Mouse (Mus musculus): ENCODE measurements around the gene Tgfbr3l. TPM values are rescaled to one million over a fixed set of nuclear protein-coding genes. Genes with fewer than 3 reads are reported as not detected.

Gene Tgfbr3l
- polyA plus RNA-seq, 1 experiment = 21.4 TPM

DNA sequence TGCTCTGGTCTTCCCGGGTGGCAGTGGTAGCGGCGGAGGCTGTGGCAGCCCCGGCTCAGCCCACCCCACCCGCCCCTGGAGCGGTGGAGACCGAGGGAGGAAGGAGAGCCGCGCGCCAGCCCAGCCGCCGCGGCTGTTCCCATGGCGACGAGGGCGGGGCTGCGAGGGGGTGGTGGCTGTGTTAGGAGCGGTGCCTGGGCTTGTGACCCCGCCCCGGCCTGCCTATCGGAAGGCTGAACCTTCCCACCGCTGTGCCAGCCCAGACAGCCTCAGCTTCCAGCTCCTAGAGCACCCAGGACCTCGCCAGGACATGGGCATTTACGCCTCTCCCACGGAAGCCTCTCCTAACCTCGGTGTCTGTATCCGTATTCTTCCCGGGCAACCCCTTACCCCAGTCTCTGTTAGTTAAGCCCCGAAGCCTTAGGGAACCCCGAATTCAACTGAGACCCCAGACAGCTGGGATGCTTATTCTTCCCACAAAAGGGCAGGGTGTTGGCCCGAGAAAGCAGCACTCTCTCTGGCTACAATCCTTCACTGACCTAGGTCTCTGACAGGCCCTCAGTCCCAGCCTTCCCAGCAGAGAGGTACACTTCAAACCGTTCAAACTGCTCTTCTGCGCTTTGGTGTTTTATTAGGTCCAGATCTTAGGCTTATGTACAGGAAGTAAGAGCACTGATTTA lies 11.3 kb downstream of the Tgfbr3l start, which contains the start of gene Ctxn1:
Ctxn1 (minus strand) TSS at position 150 of the 680 bp plus-strand sequence.
- peak; percentile 68 for DNase-seq (ENCODE audit: low read depth, low spot score)
- WGBS = 7% methylated on average over 29 of the region's 33 CpGs

DNA sequence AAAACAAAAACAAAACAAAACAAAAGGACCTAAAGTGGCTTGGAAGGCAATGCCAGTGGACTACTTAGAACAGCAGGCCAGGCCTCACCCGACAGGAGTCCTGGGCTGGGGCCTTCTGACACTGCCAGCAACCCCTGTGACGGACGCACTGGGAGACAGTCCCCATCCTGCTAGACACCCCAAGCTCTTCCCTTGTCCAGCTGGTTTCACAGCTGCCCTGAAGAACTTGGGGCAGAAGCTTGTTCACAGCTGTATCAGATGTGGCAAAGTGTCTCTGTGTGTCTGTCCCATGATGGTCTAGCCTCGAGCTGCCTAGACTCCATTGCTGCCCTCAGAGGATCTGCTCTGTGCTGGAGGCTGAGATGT lies 11.8 kb downstream of the Tgfbr3l start:
- 84% methylated on average over 4 of the region's 4 CpGs for WGBS
- no peak for DNase-seq (ENCODE audit: low read depth, low spot score)

- WGBS = 78% methylated on average over 8 of the region's 8 CpGs
- DNase-seq (ENCODE audit: low read depth, low spot score) = no peak
These were observed 15.2 kb downstream of the Tgfbr3l start for GRCm38 (mm10) chr8:4263105-4263791.

DNA sequence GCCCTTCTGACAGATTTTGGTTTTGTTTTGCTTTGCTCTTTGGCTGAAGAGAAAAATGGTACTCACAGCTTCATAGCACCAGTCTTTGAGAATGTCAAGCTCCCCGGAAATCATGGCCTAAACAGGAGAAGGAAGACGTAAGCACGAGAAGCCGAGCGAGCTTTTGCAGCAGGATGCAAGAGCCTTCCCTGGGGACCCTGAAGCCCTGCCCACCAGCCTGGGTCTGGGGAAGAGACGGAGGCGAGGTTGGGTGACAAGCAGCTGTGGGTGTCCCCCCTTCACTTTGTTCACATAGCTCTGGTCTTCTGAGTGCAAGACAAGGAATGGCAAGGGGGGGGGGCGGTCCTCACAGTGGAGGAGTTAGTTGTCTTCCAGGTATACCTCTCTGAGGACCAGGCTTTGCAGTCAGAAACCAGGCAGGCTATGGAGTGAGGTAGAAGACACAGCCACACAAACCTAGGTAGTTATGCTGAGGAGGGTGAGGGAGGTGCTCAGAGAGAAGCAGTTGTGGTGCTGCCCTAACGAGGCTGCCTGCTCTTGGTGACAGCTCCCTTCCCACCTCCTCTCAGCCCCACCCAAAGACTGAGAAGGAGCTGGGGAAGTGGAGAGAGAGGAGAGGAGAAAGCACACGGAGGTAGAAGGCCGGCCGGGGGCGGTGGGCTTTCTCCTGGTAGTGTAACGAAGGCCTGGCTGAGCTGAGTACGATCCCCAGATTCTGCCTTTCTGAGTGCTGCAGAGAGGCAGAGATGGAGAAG lies 17.3 kb downstream of the Tgfbr3l start:
- WGBS = 94% methylated on average over 15 of the region's 15 CpGs
- DNase-seq (ENCODE audit: low read depth, low spot score) = no peak

GRCm38 (mm10) chr8:4267627-4268026 lies 19.6 kb downstream of the Tgfbr3l start:
- WGBS = 83% methylated on average over 15 of the region's 15 CpGs
- no peak for DNase-seq (ENCODE audit: low read depth, low spot score)

DNA sequence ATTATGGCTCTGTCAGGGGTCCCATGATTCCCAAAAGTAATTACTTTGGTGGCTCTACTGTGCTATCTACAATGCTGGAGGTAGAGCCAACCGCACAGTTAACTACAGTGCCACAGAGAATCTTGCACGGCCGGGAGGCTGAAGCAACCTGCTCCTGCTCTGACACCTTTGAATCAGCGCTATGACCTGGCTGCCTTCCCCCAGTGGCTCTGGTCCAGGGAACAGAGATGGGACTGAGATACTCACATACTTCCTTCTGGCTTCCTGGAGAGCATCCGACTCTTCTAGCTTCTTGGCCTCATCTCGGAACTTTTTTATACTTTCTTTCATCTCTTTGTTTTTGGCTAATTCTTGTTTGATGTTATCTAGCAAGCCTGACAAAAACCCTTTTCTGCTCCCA lies 21.6 kb downstream of the Tgfbr3l start:
- no peak for DNase-seq (ENCODE audit: low read depth, low spot score)
- WGBS = 86% methylated on average over 6 of the region's 6 CpGs

DNA sequence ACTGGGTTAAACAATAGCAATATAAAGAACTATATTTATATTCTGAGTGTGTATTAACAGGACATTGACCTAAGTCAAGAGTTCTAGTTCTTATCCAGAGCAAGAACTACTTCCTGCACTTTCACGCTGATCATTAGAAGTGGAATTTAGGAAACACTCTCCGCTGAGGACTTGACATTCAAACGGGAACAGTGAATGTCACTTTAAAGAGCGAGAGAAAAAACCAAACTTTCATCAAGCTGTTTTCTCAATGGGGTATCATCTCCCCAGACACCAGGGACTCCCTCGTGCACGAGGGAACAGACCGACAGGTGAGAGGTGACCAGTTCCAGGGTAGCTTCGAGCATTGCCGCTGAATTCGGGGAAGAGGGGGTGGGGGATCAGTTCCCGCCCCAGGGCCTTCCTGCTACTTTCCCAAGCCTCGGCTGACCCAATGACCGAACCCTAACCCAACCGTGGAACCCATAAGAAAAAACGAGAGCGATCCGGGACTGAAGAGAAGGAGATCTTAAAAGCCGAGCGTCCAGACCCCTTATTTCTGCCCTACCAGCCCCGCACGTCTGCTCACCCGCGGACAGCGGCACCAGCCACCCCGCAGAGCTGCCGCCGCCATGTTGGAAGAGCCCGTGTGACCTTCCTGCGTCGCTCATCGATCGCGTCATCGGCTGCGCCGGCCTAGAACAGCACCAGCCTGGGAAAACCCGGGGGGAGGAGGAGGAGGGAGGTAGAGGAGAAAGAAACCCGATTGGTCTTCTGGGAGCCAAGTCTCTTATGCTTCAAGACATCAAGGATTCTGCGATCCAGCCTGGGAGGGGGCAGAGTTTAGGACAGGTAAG lies 27.5 kb downstream of the Tgfbr3l start, which contains the start of gene Timm44:
Timm44 (minus strand) TSS at position 639 of the 836 bp plus-strand sequence.
- DNase-seq (ENCODE audit: low read depth, low spot score) = peak; percentile 92
- under 1% methylated on average over 39 of the region's 39 CpGs for WGBS

DNA sequence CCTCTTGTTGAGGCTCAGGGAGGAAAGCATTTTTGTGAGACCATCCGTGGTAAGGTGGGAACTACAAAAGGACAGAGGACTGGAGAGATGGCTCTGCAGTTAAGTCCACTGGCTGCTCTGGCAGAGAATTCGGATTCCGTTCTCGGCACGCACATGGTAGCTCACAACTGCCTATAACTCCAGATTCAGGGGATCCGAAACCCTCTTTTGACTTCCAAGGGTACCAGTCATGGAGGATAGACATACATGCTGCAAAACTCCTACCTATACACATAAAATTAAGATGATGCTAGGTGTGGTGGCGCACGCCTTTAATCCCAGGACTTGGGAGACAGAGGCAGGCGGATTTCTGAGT lies 28.1 kb downstream of the Tgfbr3l start:
- 16% methylated on average over 9 of the region's 9 CpGs for WGBS
- no peak for DNase-seq (ENCODE audit: low read depth, low spot score)

DNA sequence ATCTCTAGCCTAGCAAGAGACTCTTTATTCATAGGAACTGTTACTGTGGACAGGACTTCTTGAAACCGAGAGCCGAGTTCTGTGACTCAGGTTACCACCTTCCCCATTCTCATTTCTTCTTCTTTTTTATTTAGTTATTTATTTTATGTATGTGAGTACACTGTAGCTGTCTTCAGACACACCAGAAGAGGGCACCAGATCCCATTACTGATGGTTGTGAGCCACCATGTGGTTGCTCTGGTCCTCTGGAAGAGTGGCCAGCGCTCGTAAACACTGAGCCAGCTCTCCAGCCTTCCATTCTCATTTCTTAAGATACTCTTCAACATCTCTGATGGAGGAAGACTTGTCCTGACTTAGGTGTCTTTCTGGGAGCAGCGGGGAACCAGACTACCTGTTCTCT lies 44.7 kb downstream of the Tgfbr3l start:
- DNase-seq (ENCODE audit: low read depth, low spot score) = no peak
- WGBS = 85% methylated on average over 5 of the region's 5 CpGs

DNA sequence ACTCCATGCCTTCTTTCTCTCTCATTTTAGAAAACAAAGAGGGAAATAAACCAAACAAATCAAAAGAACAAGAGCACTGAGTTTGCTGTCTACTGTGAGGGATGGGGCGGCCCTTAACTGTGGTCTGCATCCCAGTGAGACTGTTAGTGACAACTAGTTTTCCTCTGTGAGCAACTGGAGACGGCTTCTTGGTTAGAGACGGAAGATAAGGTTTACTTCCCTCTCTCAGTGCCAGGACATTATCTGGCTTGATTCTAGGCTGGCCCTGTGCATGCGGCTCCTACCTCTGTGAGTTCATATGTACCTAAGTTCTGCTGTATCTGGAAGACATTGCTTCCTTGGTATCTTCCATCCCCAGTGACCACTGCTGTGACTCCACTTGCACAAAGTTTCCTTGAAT lies 49.8 kb downstream of the Tgfbr3l start:
- WGBS = 85% methylated on average over 4 of the region's 4 CpGs
- DNase-seq (ENCODE audit: low read depth, low spot score) = no peak

Other genes with a start within 250 kb of the Tgfbr3l start
- 0.41 and 1.2 TPM in 2 replicates for gene Cd209f, start 142.4 kb upstream of the Tgfbr3l start, polyA plus RNA-seq (2012; rRNA removed)
- 0.27 and 0.45 TPM in 2 replicates for gene Cd209g, start 114.1 kb upstream of the Tgfbr3l start, polyA plus RNA-seq (2012; rRNA removed)
- gene Evi5l, start 81.6 kb upstream of the Tgfbr3l start, polyA plus RNA-seq (2012; rRNA removed) = 6.2 and 7.9 TPM in 2 replicates
- gene Prr36, start 30.8 kb upstream of the Tgfbr3l start, polyA plus RNA-seq (2012; rRNA removed) = 0.16 and 0.20 TPM in 2 replicates
- gene Lrrc8e, start 21.4 kb upstream of the Tgfbr3l start, polyA plus RNA-seq (2012; rRNA removed) = 0.24 and 0.26 TPM in 2 replicates
- gene Map2k7, start 9.5 kb upstream of the Tgfbr3l start, polyA plus RNA-seq (2012; rRNA removed) = 15.6 and 18.7 TPM in 2 replicates
- gene Gm49320, start 9.3 kb upstream of the Tgfbr3l start, polyA plus RNA-seq (2012; rRNA removed) = 1.5 and 1.7 TPM in 2 replicates
- 24.6 and 30.5 TPM in 2 replicates for gene Snapc2, start 4.9 kb downstream of the Tgfbr3l start, polyA plus RNA-seq (2012; rRNA removed)
- gene Ctxn1, start 11.1 kb downstream of the Tgfbr3l start, polyA plus RNA-seq (2012; rRNA removed) = 13.0 and 24.6 TPM in 2 replicates
- gene Timm44, start 27.7 kb downstream of the Tgfbr3l start, polyA plus RNA-seq (2012; rRNA removed) = 71.5 and 71.7 TPM in 2 replicates
- gene Ccl25, start 77.0 kb downstream of the Tgfbr3l start, polyA plus RNA-seq (2012; rRNA removed) = 278 and 368 TPM in 2 replicates
- gene Elavl1, start 77.2 kb downstream of the Tgfbr3l start, polyA plus RNA-seq (2012; rRNA removed) = 43.2 and 47.3 TPM in 2 replicates
- gene Cers4, start 244.8 kb downstream of the Tgfbr3l start, polyA plus RNA-seq (2012; rRNA removed) = 25.4 and 27.3 TPM in 2 replicates

Measured in large intestine, adult 2 months (tissue).